10 mouse cellular contexts compared by ENCODE assay signal in genomic region chr13:5302141-5302540, GRCm38 (mm10).
A peak's percentile ranks its signal among the peaks of the same experiment; 100 is the strongest.
DNase-seq lines count a peak whose midpoint lies in the region; ATAC-seq and TF ChIP-seq lines count a peak whose summit lies in the region.
"Had no signal": no experiment of that assay in that cellular context is flagged by ENCODE, and none has a peak within 500 bp of the region (broad histone marks: within the 10 kb centered on the region; RNA-seq: fewer than 3 reads in every experiment).

No protein-coding gene starts in this region.

- H3K27ac ChIP-seq in heart, embryonic 11.5 days (ENCODE audit: low read depth, low read length) = no peak overlapping the region
- no peak overlapping the region for H3K27ac ChIP-seq in midbrain, embryonic 11.5 days (ENCODE audit: low read depth, low read length)
- no peak overlapping the region for H3K27ac ChIP-seq in midbrain, embryonic 10.5 days (replicated peaks)
- H3K27ac ChIP-seq in brown adipose tissue, adult 24 weeks (replicated peaks; ENCODE audit: low read depth, low read length) = peak overlapping the region; percentile 80
- no peak overlapping the region for H3K27ac ChIP-seq in stomach, postnatal 0 days (replicated peaks)
- H3K27ac ChIP-seq: liver, embryonic 14.5 days had no signal

- H3K4me3 ChIP-seq in heart, embryonic 11.5 days (ENCODE audit: low read depth, low read length) = no peak overlapping the region
- no peak overlapping the region for H3K4me3 ChIP-seq in midbrain, embryonic 11.5 days (ENCODE audit: low read depth, low read length)
- no peak overlapping the region for H3K4me3 ChIP-seq in midbrain, embryonic 10.5 days
- H3K4me3 ChIP-seq in brown adipose tissue, adult 24 weeks (ENCODE audit: insufficient read depth, low read depth, low read length) = no peak overlapping the region
- no peak overlapping the region for H3K4me3 ChIP-seq in stomach, postnatal 0 days (ENCODE audit: low read depth, low read length)

- H3K4me2 ChIP-seq in heart, embryonic 11.5 days = no peak overlapping the region
- H3K4me2 ChIP-seq in midbrain, embryonic 11.5 days = no peak overlapping the region
- no peak overlapping the region for H3K4me2 ChIP-seq in stomach, postnatal 0 days (replicated peaks; ENCODE audit: low read depth)

- no peak for ATAC-seq in heart, embryonic 11.5 days (replicated peaks; ENCODE audit: insufficient number of reproducible peaks, low FRiP score, low TSS enrichment)
- peak; percentile 63; the same call in 1 of the 2 replicates for ATAC-seq in midbrain, embryonic 11.5 days (ENCODE audit: low FRiP score)
- no peak for ATAC-seq in stomach, postnatal 0 days (ENCODE audit: low FRiP score, low TSS enrichment)

- no peaks in the 10 kb centered on the region for H3K9me3 ChIP-seq in heart, embryonic 11.5 days (replicated peaks; ENCODE audit: control insufficient read depth, low read length)
- H3K9me3 ChIP-seq in midbrain, embryonic 11.5 days (ENCODE audit: control insufficient read depth, low read length) = no peaks in the 10 kb centered on the region
- no peaks in the 10 kb centered on the region for H3K9me3 ChIP-seq in midbrain, embryonic 10.5 days (replicated peaks)
- H3K9me3 ChIP-seq in stomach, postnatal 0 days (ENCODE audit: control insufficient read depth, low read length) = no peaks in the 10 kb centered on the region

- peak; percentile 26 to 57 for DNase-seq in heart, adult 18-20 months
- no peak for DNase-seq in midbrain, embryonic 11.5 days (ENCODE audit: low spot score, missing footprints)
- no peak for DNase-seq in midbrain, embryonic 10.5 days (ENCODE audit: low spot score)
- DNase-seq in heart, postnatal 25 days (ENCODE audit: low spot score) = peak; percentile 5
- DNase-seq in c-Kit-positive CD71-positive TER-119-positive erythroid progenitor cells, embryonic 14.5 days (ENCODE audit: low spot score) = no peak
- no peak for DNase-seq in stomach, postnatal 0 days (ENCODE audit: low spot score)
- DNase-seq: gastrocnemius, postnatal 36 days had no signal

- H3K36me3 ChIP-seq in heart, embryonic 11.5 days (ENCODE audit: control insufficient read depth, insufficient read depth, low read length) = no peaks in the 10 kb centered on the region
- H3K36me3 ChIP-seq in midbrain, embryonic 11.5 days (ENCODE audit: control insufficient read depth, insufficient read depth, low read length) = no peaks in the 10 kb centered on the region
- no peaks in the 10 kb centered on the region for H3K36me3 ChIP-seq in midbrain, embryonic 10.5 days
- no peaks in the 10 kb centered on the region for H3K36me3 ChIP-seq in stomach, postnatal 0 days (ENCODE audit: control insufficient read depth, insufficient read depth, low read length)

- 35% methylated on average over 1 of the region's 1 CpGs for WGBS in heart, embryonic 11.5 days (ENCODE audit: insufficient replicate concordance)
- WGBS in midbrain, embryonic 11.5 days = 4% methylated on average over 1 of the region's 1 CpGs
- 0% methylated on average over 1 of the region's 1 CpGs for WGBS in midbrain, embryonic 10.5 days
- WGBS in stomach, postnatal 0 days = 15% methylated on average over 1 of the region's 1 CpGs

- H3K9ac ChIP-seq in heart, embryonic 11.5 days (ENCODE audit: low read depth, low read length) = no peak overlapping the region
- H3K9ac ChIP-seq in midbrain, embryonic 11.5 days (ENCODE audit: low read length) = no peak overlapping the region
- H3K9ac ChIP-seq in stomach, postnatal 0 days (ENCODE audit: low read length) = no peak overlapping the region
- H3K9ac ChIP-seq: liver, embryonic 14.5 days had no signal

- no peak for TF ChIP-seq EP300 in stomach, postnatal 0 days (optimal IDR thresholded peaks at IDR 0.05)

- H3K4me1 ChIP-seq in heart, embryonic 11.5 days (ENCODE audit: control insufficient read depth, insufficient read depth, low read length) = no peaks in the 10 kb centered on the region
- no peaks in the 10 kb centered on the region; the same call in 1 of the 2 replicates for H3K4me1 ChIP-seq in midbrain, embryonic 11.5 days (ENCODE audit: control insufficient read depth, insufficient read depth, low read length)
- peaks cover 6% of the 10 kb centered on the region for H3K4me1 ChIP-seq in midbrain, embryonic 10.5 days
- H3K4me1 ChIP-seq in brown adipose tissue, adult 24 weeks (ENCODE audit: control insufficient read depth, insufficient read depth, insufficient read length, low read length) = peaks cover 4% of the 10 kb centered on the region; the same call in 1 of the 2 replicates
- H3K4me1 ChIP-seq in stomach, postnatal 0 days (replicated peaks; ENCODE audit: control insufficient read depth, insufficient read depth) = no peaks in the 10 kb centered on the region

- no peak for TF ChIP-seq CTCF in stomach, postnatal 0 days (IDR thresholded peaks at IDR 0.05; ENCODE audit: low read depth)

- H3K27me3 ChIP-seq in heart, embryonic 11.5 days (ENCODE audit: control insufficient read depth, insufficient read depth, low read length) = no peaks in the 10 kb centered on the region
- H3K27me3 ChIP-seq in midbrain, embryonic 11.5 days (ENCODE audit: control insufficient read depth, insufficient read depth, low read length) = no peaks in the 10 kb centered on the region
- H3K27me3 ChIP-seq in midbrain, embryonic 10.5 days (ENCODE audit: low read depth, poor library complexity, severe bottlenecking) = no peaks in the 10 kb centered on the region
- no peaks in the 10 kb centered on the region for H3K27me3 ChIP-seq in stomach, postnatal 0 days (ENCODE audit: control insufficient read depth, insufficient read depth, low read length)

- intact Hi-C loops in heart, postnatal 25 days (cut with DNase I) = loop anchor here (10.0 kb wide), 1 partner anchor 293 kb away; no protein-coding TSS in a partner anchor

Comparison
In these comparisons a context has a peak if more than half of its experiments do, and no peak if none do; other contexts are left out.
1. DNase-seq: peak in heart, adult 18-20 months (2 of 2) and heart, postnatal 25 days (single experiment); none in midbrain, embryonic 11.5 days (single experiment), midbrain, embryonic 10.5 days (single experiment), c-Kit-positive CD71-positive TER-119-positive erythroid progenitor cells, embryonic 14.5 days (single experiment) and stomach, postnatal 0 days (single experiment).